Mouse (Mus musculus) pancreas, adult 10 weeks (tissue): ENCODE data around the gene Nup205. TPM values are rescaled to one million over a fixed set of nuclear protein-coding genes. Genes with fewer than 3 reads are reported as not detected.

Source experiments
- polyA plus RNA-seq: library from polyadenylated mRNA; stranded (reverse); fragments of 350-450 nt; fragmentation: Illumina TruSeq; extraction: RNeasy Lipid Tissue Mini Kit (QIAGEN cat#74804); gene quantifications from one replicate; pipeline ENCODE4 v1.2.3, GENCODE M21; 2015; ENCODE audit warnings: low read depth, low replicate concordance; ENCODE audit not compliant: insufficient read depth

Nup205 gene
- polyA plus RNA-seq: 3.9 TPM

GRCm38 (mm10) chr6:35176979-35177649 is at the start of gene Nup205:
TSS of gene Nup205 (plus strand) at chr6:35177421.

GRCm38 (mm10) chr6:35133579-35134488 is 43.4 kb upstream of the Nup205 start, which contains the start of gene Cnot4:
TSS of gene Cnot4 (minus strand) at chr6:35133724.

Other genes with a start within 250 kb of the Nup205 start
- 0.92 TPM for gene Slc23a4, start 189.0 kb upstream of the Nup205 start, polyA plus RNA-seq
- gene Cnot4, start 43.7 kb upstream of the Nup205 start, polyA plus RNA-seq: 4.6 TPM
- gene Slc13a4, start 130.7 kb downstream of the Nup205 start, polyA plus RNA-seq: not detected
- 2.9 TPM for gene Fam180a, start 148.7 kb downstream of the Nup205 start, polyA plus RNA-seq